Mouse (Mus musculus) intestine, embryonic 14.5 days (tissue): Measurements from ENCODE around the gene Frmd4a. TPM values are rescaled to one million over a fixed set of nuclear protein-coding genes. Genes with fewer than 3 reads are reported as not detected.
A peak's percentile ranks its signal among the peaks of the same experiment; 100 is the strongest.

ENCODE experiments used
- ATAC-seq: fragments of 200-750 bp; cut with Nextera tagmentation; replicated peaks from 2 replicates; pipeline ENCODE4 v1.8.0; 2017; ENCODE audit warnings: low read depth, moderate number of reproducible peaks, moderate TSS enrichment, moderate library complexity; ENCODE audit not compliant: low FRiP score, low TSS enrichment
- DNase-seq: peaks from one replicate; pipeline ENCODE4 v3.0.0-alpha.2; 2018; ENCODE audit warnings: low spot score
- H3K27ac ChIP-seq: fragments of 300-500 bp; sonication (generic); 2 replicates; pipeline ENCODE4 v1.5.1; 2014; ENCODE audit warnings: low read depth, mild to moderate bottlenecking, control low read depth
- H3K27me3 ChIP-seq: fragments of 300-500 bp; sonication (generic); replicated peaks from 2 replicates; pipeline ENCODE4 v1.6.1; 2014; ENCODE audit warnings: low read length, control low read depth; ENCODE audit not compliant: control insufficient read depth, insufficient read depth
- H3K36me3 ChIP-seq: fragments of 300-500 bp; sonication (generic); 2 replicates; pipeline ENCODE4 v1.6.1; 2014; ENCODE audit warnings: low read length, control low read depth; ENCODE audit not compliant: control insufficient read depth, insufficient read depth
- H3K4me1 ChIP-seq: fragments of 300-500 bp; sonication (generic); replicated peaks from 2 replicates; pipeline ENCODE4 v1.6.1; 2014; ENCODE audit warnings: low read length, control low read depth, mixed read lengths; ENCODE audit not compliant: control insufficient read depth, insufficient read depth
- H3K4me2 ChIP-seq: fragments of 300-500 bp; sonication (generic); 2 replicates; pipeline ENCODE4 v1.6.1; 2014; ENCODE audit warnings: low read length
- H3K4me3 ChIP-seq: fragments of 300-500 bp; sonication (generic); 2 replicates; pipeline ENCODE4 v1.5.1; 2014; ENCODE audit warnings: low read depth, low read length, control low read depth, mixed read lengths
- H3K9ac ChIP-seq: fragments of 300-500 bp; sonication (generic); 2 replicates; pipeline ENCODE4 v1.6.1; 2014; ENCODE audit warnings: mild to moderate bottlenecking, low read length
- H3K9me3 ChIP-seq: fragments of 300-500 bp; sonication (generic); 2 replicates; pipeline ENCODE4 v1.6.1; 2016; ENCODE audit warnings: low read length, control low read depth; ENCODE audit not compliant: control insufficient read depth
- WGBS: fragments of 180-500 bp; shearing (Covaris S2); extraction: QIAGEN DNeasy Blood & Tissue Kit; methylation state at CpG from one replicate; pipeline ENCODE4 v1.1.7; 2014; 5-methylcytosine and 5-hydroxymethylcytosine counted together
- polyA plus RNA-seq: library from polyadenylated mRNA; unstranded; fragments of >200 nt; fragmentation: Nextera tagmentation; extraction: Ambion mirVana; gene quantifications from 2 replicates; pipeline ENCODE4 v1.2.1, GENCODE M21; 2014

Frmd4a gene
- polyA plus RNA-seq, 1 experiment from 2014 or later, result 28.8 TPM

DNA sequence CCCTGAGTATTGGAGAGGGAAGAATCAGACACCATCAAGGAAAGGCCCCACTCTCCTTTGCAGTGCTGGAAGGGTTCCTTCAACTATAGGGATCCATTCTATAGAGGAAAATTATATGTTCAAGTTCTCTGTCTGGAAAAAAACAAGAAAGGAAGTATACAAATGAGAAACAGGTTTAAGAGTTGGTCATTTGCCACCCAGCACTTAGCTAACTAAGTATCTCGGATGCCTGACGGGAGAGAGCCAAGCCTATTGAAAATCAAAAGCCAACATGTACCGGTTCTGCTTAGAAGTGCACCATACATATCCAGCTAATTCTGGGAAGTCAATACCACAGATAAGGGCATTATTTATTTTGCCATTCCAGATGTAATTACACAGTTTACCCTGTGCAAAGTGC lies 274.2 kb downstream of the Frmd4a start:
- no peaks in the 10 kb centered on the region for H3K27me3 ChIP-seq
- H3K27ac ChIP-seq, result no peak overlapping the region
- 91% methylated on average over 3 of the region's 3 CpGs for WGBS
- peaks cover 3% of the 10 kb centered on the region for H3K4me1 ChIP-seq
- H3K9ac ChIP-seq, result no peak overlapping the region
- DNase-seq (no peak), ATAC-seq (no peak)
- H3K4me2 ChIP-seq, result no peak overlapping the region
- H3K4me3 ChIP-seq, result no peak overlapping the region
- no peaks in the 10 kb centered on the region for H3K36me3 ChIP-seq
- no peaks in the 10 kb centered on the region for H3K9me3 ChIP-seq

GRCm38 (mm10) chr2:4293726-4294125 lies 276.2 kb downstream of the Frmd4a start:
- Histone ChIP-seq H3K9ac (no peak overlapping the region), H3K9me3 (no peaks in the 10 kb centered on the region), H3K4me1 (peaks cover 14% of the 10 kb centered on the region), H3K27me3 (no peaks in the 10 kb centered on the region), H3K36me3 (no peaks in the 10 kb centered on the region), H3K4me2 (no peak overlapping the region), H3K4me3 (no peak overlapping the region), H3K27ac (no peak overlapping the region)
- DNase-seq, result no peak
- WGBS, result 100% methylated on average over 1 of the region's 1 CpGs
- no peak for ATAC-seq

- Histone ChIP-seq H3K36me3 (no peaks in the 10 kb centered on the region), H3K27ac (no peak overlapping the region), H3K4me3 (no peak overlapping the region), H3K27me3 (no peaks in the 10 kb centered on the region), H3K9ac (no peak overlapping the region), H3K4me2 (no peak overlapping the region), H3K9me3 (no peaks in the 10 kb centered on the region), H3K4me1 (peaks cover 26% of the 10 kb centered on the region)
- no peak for ATAC-seq
- no peak for DNase-seq
Observed at GRCm38 (mm10) chr2:4295641-4296040, 278.1 kb downstream of the Frmd4a start.

GRCm38 (mm10) chr2:4296881-4297280 lies 279.4 kb downstream of the Frmd4a start:
- H3K4me2 ChIP-seq, result no peak overlapping the region
- peak overlapping the region; percentile 87; the same call in 1 of the 2 replicates for H3K27ac ChIP-seq
- H3K4me3 ChIP-seq, result no peak overlapping the region
- peaks cover 26% of the 10 kb centered on the region for H3K4me1 ChIP-seq
- 60% methylated on average over 10 of the region's 10 CpGs for WGBS
- ATAC-seq (no peak), DNase-seq (no peak)
- no peaks in the 10 kb centered on the region for H3K36me3 ChIP-seq
- H3K9me3 ChIP-seq, result no peaks in the 10 kb centered on the region
- H3K27me3 ChIP-seq, result no peaks in the 10 kb centered on the region
- no peak overlapping the region for H3K9ac ChIP-seq

DNA sequence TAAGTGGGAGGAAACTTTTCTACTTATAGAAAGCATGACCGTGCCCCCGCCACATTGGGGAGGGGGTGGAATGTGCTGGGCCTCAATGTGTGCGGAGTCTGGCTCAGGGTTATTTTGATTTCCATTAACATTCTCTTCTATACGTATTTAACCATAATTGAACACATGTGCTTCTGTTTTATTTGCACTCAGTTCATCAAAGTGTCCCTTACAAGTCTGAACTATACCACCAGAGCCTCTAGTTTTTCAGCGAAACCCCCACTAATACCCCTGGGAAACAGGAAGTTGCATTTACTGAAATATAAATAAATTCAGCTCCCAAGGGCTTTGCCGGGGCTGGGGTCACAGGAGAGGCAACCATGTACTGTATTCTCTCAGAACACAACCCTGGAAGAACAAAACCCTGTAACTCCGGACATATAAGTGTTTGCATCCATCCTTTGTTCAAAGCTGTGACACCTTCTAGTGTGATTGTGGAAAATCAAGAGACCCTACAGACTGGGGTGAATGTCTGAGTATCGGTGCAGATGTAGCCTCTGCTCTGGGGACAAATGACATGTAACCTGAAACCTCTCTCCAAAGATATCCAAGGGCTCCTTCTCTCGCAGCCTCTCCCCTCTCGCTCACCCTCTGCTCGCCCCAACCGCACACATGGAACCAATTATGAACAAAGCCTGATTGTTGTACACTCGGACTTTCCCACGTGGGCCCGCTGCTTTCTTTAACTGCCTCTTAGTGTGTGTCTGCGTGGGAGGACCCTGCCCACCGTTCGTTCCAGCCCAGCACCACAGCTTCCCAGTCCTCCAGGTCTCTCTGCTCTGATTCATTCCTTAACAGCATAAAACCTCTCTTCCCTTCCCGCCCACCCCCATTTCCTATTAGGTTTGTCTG lies 281.1 kb downstream of the Frmd4a start:
- 4% methylated on average over 19 of the region's 19 CpGs for WGBS
- peak overlapping the region; percentile 87 for H3K27ac ChIP-seq
- DNase-seq, result peak; percentile 78
- H3K4me2 ChIP-seq, result peak overlapping the region; percentile 62
- no peaks in the 10 kb centered on the region for H3K36me3 ChIP-seq
- peak overlapping the region; percentile 6; the same call in 1 of the 2 replicates for H3K4me3 ChIP-seq
- peak overlapping the region; percentile 3 for H3K9ac ChIP-seq
- no peaks in the 10 kb centered on the region for H3K9me3 ChIP-seq
- H3K4me1 ChIP-seq, result peaks cover 30% of the 10 kb centered on the region
- H3K27me3 ChIP-seq, result no peaks in the 10 kb centered on the region
- peak; percentile 70 for ATAC-seq

DNA sequence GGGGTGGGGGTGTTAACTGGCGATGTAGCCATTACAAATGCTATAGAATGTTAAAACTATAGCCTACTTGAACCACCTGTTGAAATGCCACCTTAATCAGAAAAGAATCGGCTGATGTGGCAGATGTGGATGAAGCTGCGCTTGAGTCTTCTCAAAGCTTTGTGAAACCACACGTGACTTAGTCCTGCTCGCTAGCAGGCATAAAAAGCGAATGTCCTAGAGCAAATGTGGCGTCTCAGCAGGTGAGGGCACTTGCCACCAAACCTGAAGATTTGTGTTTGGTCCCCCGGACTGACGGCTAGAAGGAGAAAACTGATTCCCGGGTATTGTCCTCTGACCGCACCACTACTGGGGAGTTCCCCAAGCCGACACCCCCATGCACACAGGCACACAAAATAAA lies 282.1 kb downstream of the Frmd4a start:
- H3K27ac ChIP-seq, result peak overlapping the region; percentile 87
- DNase-seq (no peak), ATAC-seq (no peak)
- H3K4me2 ChIP-seq, result peak overlapping the region; percentile 62
- WGBS, result 53% methylated on average over 12 of the region's 12 CpGs
- H3K36me3 ChIP-seq, result no peaks in the 10 kb centered on the region
- H3K4me3 ChIP-seq, result no peak overlapping the region
- no peaks in the 10 kb centered on the region for H3K9me3 ChIP-seq
- H3K27me3 ChIP-seq, result no peaks in the 10 kb centered on the region
- H3K9ac ChIP-seq, result 0 out of 2 replicates have a peak overlapping the region, but pooled peaks have one; percentile 13
- peaks cover 30% of the 10 kb centered on the region for H3K4me1 ChIP-seq

GRCm38 (mm10) chr2:4300383-4300811 lies 282.9 kb downstream of the Frmd4a start:
- Histone ChIP-seq H3K4me2 (peak overlapping the region; percentile 62), H3K36me3 (no peaks in the 10 kb centered on the region), H3K9ac (peak overlapping the region; percentile 45), H3K9me3 (no peaks in the 10 kb centered on the region), H3K27me3 (no peaks in the 10 kb centered on the region), H3K4me1 (peaks cover 30% of the 10 kb centered on the region), H3K4me3 (peak overlapping the region; percentile 43), H3K27ac (peak overlapping the region; percentile 87)
- 14% methylated on average over 13 of the region's 13 CpGs for WGBS
- ATAC-seq, result 0 out of 2 replicates have a peak, but pooled peaks have one; percentile 30
- DNase-seq, result peak; percentile 77

DNA sequence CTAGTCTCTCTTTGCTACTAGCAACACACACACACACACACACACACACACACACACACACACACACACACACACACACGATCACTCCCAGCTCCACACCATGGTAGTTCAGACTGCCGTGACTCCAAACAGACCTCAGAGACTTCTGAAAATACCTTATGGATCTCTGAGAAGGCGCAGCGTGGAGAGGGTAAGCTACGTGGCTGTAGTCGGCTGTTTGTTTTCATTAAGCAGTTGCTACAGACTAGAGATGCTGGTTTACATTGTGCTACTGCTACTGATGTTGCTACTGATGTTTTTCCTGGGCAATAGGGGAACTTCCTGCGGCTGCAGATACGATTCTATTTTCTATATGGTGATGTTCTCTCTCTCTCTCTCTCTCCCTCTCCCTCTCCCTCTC lies 283.3 kb downstream of the Frmd4a start:
- H3K36me3 ChIP-seq, result no peaks in the 10 kb centered on the region
- H3K4me1 ChIP-seq, result peaks cover 30% of the 10 kb centered on the region
- ATAC-seq (no peak), DNase-seq (no peak)
- H3K9me3 ChIP-seq, result no peaks in the 10 kb centered on the region
- peak overlapping the region; percentile 43 for H3K4me3 ChIP-seq
- WGBS, result 4% methylated on average over 8 of the region's 8 CpGs
- peak overlapping the region; percentile 87 for H3K27ac ChIP-seq
- H3K9ac ChIP-seq, result peak overlapping the region; percentile 45
- no peaks in the 10 kb centered on the region for H3K27me3 ChIP-seq
- H3K4me2 ChIP-seq, result peak overlapping the region; percentile 62
